Mouse (Mus musculus): ENCODE results near the gene Hmgcs2.

Gene Hmgcs2

DNA sequence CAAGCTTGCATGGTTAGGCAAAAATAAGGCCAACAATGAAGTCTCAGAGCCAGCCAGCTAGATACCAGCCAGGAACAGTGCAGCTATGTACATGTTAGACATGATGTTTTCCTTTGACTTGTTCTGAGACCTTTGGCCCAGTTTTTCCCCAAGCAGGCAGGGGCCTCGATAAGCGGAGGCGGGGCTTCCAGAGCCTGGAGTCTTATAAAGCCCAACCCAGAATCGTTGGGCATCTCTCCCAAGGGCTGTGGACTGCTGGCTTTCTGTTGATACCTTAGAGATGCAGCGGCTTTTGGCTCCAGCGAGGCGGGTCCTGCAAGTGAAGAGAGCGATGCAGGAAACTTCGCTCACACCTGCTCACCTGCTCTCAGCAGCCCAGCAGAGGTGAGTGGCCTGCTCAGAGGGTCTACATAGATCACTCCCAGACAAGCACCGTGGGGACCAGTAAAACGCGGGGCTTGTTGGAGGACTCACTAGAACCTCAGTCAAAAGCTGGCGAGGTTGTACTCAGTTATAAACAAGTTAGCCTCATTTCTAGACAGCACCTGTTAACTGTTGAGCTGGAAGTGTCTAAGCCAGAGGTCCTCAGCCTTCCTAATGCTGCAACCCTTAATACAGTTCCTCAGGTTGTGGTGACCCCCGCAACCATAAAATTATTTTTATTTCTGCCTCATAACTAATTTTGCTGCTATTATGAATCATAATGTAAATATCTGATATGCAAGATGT, at the start of gene Hmgcs2:
TSS of gene Hmgcs2 (plus strand) at position 232 of the 729 bp plus-strand sequence.
- DNase-seq (ENCODE audit: low spot score) = peak; percentile 39

- DNase-seq (ENCODE audit: low spot score) = no peak
Observed at GRCm38 (mm10) chr3:98233504-98233903, 46.7 kb upstream of the Hmgcs2 start.

DNA sequence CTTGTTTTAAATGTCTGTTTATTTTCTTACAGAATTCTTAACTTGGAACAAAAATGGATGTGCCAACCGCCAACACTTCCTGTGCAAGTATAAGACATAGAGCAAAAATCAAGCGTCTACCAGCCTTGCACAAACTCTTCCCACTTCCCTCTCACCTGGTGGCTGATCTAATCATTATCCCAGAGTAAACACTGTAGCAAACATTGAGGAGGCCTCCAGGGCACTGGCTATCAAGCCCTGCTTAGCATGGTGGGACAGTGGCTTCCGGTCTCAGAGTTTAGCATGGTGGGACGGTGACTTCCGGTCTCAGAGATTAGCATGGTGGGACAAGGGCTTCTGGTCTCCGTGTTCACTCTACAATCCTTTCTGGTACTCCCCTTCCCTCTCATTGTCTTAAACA, 44.0 kb upstream of the Hmgcs2 start:
- no peak for DNase-seq (ENCODE audit: low spot score)

DNA sequence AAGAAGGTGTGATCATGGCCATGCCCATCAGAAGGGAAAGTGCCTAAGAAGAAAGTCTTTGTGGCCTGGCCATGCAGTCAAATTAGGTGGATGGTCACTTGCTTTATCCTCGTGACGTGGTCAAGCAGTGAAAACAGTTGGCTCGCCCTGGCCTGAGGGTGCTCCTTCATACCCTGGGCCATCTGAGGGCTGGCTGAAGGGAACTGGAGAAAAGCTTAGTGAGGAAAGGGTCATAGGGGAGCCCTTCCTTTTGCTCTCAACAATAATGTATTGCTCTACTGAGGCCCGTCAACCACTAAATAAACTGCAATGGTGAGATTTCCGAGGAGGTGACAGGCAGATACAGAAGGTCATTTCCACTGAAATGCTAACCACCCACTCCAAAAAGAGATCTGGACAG, 43.0 kb upstream of the Hmgcs2 start:
- DNase-seq (ENCODE audit: low spot score) = no peak

DNA sequence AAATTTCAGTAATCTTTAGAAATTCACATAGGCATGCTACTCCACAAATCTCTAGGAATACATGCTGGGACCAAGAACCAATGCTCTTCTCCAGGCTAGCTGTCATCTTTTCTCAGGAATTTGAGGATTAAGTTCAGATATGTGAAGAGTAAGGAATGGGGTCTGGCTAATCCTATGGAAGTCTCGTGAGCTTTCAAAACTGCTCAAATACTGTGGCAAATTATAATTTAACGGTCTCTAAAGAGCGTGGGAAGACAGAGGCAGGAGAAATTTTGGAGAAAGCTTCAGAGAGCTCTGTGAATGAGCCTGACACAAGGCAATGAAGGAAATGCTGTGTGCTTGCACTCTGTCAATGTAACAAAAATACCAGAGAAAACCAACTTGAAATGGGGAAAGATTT, 42.1 kb upstream of the Hmgcs2 start:
- no peak for DNase-seq (ENCODE audit: low spot score)

- DNase-seq (ENCODE audit: low spot score) = no peak
Observed at GRCm38 (mm10) chr3:98242051-98242450, 38.2 kb upstream of the Hmgcs2 start.

DNA sequence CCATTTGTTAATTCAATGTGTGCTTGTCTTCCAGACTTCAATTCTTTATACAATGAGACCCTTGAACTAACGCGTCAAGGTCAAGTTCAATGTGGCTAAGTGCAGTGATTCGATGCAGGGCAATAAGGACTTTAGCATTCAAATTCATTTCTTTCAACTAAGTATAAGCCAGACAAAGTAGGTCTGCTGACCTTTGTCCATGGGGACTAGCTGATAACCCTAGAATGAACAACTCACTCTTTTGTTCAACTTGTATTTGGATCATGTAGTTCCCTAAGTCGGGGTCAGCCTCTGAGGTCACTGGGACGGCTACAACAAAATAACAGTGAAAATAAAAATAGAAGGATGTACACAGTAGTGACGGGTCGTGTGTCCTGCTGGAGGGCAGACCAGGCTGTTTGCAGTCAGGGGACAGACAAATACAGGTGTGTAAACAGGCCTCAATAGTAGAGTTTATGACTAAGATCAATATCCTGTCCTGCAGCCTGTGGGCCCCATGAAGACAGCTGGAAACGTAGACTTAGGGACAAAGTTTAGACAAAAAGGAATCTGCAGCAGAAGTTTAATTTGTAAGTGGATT, 37.7 kb upstream of the Hmgcs2 start:
- no peak for DNase-seq (ENCODE audit: low spot score)

DNA sequence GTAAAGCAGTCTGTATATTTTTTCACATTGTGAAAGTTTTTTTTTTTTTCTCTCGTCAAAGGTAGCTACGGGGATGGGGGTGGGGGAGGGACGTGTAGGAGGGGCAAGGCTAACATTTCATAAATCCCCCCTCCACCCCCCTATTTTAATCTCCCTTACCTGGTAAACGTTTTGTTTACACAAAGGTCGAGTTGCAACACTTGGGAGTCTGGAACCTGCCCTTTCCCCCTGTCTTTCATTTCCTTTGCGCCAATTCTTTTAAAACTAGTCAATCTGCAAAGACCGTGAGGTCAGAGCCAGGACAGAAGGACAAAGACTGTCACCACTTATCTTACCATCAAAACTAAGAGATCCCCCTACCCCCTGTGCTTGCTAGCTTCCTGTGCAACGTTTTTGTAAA, 34.3 kb upstream of the Hmgcs2 start:
- DNase-seq (ENCODE audit: low spot score) = no peak

GRCm38 (mm10) chr3:98246985-98247751, 33.1 kb upstream of the Hmgcs2 start:
- peak; percentile 39 for DNase-seq (ENCODE audit: low spot score)

DNA sequence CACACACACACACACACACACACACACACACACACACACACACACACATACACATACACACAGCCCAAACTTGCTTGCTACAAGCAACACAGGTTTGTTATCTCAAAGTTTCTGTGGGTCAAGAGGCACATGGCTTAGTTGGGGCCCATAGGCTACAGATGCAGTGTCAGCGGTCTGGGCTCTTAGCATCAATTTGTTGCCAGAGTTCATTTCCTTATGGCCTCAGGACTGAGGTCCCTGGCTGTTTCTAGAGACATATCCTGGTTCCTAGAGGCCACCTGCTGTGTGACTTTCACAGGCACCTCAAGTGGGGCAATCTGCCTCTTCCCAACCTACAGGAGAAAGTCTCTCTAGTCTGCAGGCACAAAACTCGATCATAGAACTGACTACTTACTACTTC, 30.9 kb upstream of the Hmgcs2 start:
- DNase-seq (ENCODE audit: low spot score) = no peak

DNA sequence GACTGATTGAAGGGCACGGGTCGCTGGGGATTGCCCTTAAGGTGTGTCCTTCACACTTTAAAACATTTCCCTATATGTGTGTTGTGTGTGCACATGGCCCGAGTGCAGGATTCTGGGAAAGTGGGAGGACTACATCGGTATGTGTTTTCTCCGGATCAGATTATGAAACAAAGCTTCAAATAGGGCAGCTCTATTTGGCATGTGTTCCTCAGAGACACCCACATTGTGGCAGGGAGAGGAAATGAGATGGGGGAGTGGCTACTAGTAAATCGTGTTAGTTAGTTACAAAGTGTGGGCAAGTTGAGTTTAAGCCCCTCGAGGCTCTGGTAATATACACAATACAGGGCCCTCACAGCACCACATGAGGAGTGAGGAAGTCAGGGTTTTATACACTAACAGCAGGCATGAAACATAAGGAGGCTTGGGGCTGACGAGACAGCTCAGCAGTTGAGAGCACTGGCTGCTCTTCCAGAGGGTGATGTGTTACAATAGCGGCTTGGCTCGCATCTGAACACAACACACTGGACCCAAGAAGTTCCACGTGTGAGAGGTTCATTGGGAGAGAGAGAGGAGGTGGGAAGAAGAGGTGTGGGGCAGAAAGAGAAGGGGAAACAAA, 30.3 kb upstream of the Hmgcs2 start:
- DNase-seq (ENCODE audit: low spot score) = no peak

DNA sequence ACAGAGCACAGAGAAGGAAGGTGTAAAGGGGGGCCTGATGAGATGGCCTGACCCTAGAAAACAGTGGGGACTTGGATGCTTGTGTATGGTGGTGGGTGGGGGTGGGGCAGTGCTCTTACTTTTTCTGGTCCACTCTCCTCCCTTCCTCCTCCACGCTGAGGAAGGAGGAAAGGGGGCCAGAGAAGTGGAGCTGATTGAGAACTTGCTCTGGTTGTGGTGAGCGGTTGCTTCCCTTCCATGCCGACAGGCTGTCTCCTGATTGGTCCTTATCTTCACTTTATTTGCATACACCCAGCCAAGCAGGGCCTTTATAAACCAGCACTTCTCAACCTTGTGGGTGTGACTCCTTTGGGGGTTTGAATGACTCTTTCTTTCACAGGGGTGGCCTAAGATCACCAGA, 26.2 kb upstream of the Hmgcs2 start:
- DNase-seq (ENCODE audit: low spot score) = no peak

- DNase-seq (ENCODE audit: low spot score) = no peak
Observed at GRCm38 (mm10) chr3:98254656-98255583, 25.3 kb upstream of the Hmgcs2 start.

DNA sequence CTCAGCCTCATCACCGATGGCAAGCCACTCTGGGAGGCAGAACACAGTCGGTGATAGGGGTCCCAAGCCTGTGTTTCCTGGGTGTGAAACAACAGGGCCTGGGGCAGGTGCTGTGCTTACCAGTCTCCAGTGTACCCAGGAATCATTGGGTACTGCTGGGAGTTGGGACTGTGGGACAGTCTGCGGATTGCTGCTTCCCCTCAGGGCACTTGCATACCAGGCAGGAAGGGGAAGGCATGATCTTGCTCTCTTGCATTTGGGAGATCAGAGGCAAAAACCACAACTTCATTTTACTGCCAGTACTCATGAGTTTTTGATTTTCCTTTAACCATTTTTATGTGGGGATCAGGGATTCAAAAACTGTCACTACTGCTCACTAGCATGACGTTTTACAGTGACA, 21.5 kb upstream of the Hmgcs2 start:
- DNase-seq (ENCODE audit: low spot score) = no peak

GRCm38 (mm10) chr3:98259271-98259751, 20.9 kb upstream of the Hmgcs2 start:
- no peak for DNase-seq (ENCODE audit: low spot score)

GRCm38 (mm10) chr3:98260534-98260933, 19.7 kb upstream of the Hmgcs2 start:
- no peak for DNase-seq (ENCODE audit: low spot score)

GRCm38 (mm10) chr3:98261415-98261814, 18.8 kb upstream of the Hmgcs2 start:
- no peak for DNase-seq (ENCODE audit: low spot score)

GRCm38 (mm10) chr3:98262133-98262532, 18.1 kb upstream of the Hmgcs2 start:
- DNase-seq (ENCODE audit: low spot score) = no peak

DNA sequence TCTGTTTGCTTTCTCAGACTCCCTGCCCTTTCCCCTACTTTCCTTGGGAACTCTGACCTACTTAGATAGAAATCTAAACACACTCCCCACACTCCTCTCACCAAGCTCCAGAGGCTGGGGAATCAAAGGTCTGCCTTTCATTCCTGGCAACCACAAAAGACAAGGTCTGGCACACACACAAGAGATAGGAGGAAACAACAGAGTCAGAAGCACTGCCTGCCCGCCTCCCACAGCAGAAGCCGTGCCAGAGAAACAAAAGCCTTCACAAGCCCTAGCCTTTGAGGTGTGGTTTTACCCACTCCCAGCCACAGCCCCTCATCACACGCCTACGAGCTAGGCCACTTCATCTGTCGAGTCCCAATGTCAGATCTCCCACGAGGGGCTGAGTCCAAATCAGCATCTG, 13.0 kb upstream of the Hmgcs2 start:
- peak; percentile 49 for DNase-seq (ENCODE audit: low spot score)

- peak; percentile 7 for DNase-seq (ENCODE audit: low spot score)
Observed at GRCm38 (mm10) chr3:98273623-98274398, 6.4 kb upstream of the Hmgcs2 start.

DNA sequence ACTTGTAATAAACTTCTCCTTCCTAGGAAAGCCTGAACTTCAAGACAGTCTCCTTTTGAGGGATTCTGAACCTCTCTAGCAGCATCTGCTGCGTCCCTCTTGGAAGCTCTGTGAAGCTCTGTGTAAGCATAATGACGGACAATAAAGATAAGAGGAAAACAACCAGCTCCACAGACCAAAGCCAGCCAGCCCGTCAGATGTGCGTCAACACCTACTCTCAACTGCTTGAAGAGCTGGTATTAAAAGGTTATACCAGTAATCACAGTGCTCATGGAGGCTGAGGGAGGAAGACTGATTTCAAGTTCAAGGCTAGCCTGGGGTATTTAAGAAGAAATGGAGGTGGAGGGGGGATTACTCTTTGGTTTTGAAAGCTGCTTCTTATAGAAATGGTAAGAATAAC, 553 bp upstream of the Hmgcs2 start:
- no peak for DNase-seq (ENCODE audit: low spot score)
